Mouse (Mus musculus): ENCODE measurements around the gene Syt17. TPM values are rescaled to one million over a fixed set of nuclear protein-coding genes. Genes with fewer than 3 reads are reported as not detected.

The Syt17 gene
- polyA plus RNA-seq, 1 experiment from 2014 or later, result 1.6 TPM

- ATAC-seq (ENCODE audit: insufficient number of reproducible peaks, insufficient read depth, low FRiP score, low read depth), result no peak
- H3K36me3 ChIP-seq (ENCODE audit: control insufficient read depth, insufficient read depth, low read length), result no peaks in the 10 kb centered on the region
- WGBS, result 35% methylated on average over 4 of the region's 4 CpGs
These were observed 5.7 kb upstream of the Syt17 start for GRCm38 (mm10) chr7:118453722-118454121.

GRCm38 (mm10) chr7:118452940-118453339, 4.9 kb upstream of the Syt17 start:
- Histone ChIP-seq H3K4me2 (ENCODE audit: low read length) (no peak overlapping the region), H3K36me3 (ENCODE audit: control insufficient read depth, insufficient read depth, low read length) (no peaks in the 10 kb centered on the region), H3K27ac (replicated peaks in 1 of 2; ENCODE audit: control insufficient read depth in 1 of 2, insufficient read depth in 1 of 2, low read depth in 2 of 2, low read length in 2 of 2) (no peak overlapping the region), H3K4me3 (ENCODE audit: control insufficient read depth in 1 of 2, insufficient read depth in 1 of 2, low read depth in 1 of 2, low read length in 2 of 2) (no peak overlapping the region), H3K9ac (ENCODE audit: low read length) (no peak overlapping the region), H3K27me3 (ENCODE audit: control insufficient read depth, insufficient read depth, low read length) (peaks cover 9% of the 10 kb centered on the region), H3K9me3 (ENCODE audit: control insufficient read depth, low read length) (no peaks in the 10 kb centered on the region), H3K4me1 (ENCODE audit: control insufficient read depth in 2 of 2, insufficient read depth in 2 of 2, low read length in 2 of 2) (peaks cover 5 to 6% of the 10 kb centered on the region in 2 experiments; a peak in 2 of 4 replicates)
- no peak for ATAC-seq (ENCODE audit: insufficient number of reproducible peaks, insufficient read depth, low FRiP score, low read depth)
- 20% methylated on average over 2 of the region's 2 CpGs for WGBS

More at GRCm38 (mm10) chr7:118453722-118454121, 5.7 kb upstream of the Syt17 start:
- Histone ChIP-seq H3K4me3 (ENCODE audit: control insufficient read depth in 1 of 2, insufficient read depth in 1 of 2, low read depth in 1 of 2, low read length in 2 of 2) (no peak overlapping the region), H3K9me3 (ENCODE audit: control insufficient read depth, low read length) (no peaks in the 10 kb centered on the region), H3K9ac (ENCODE audit: low read length) (no peak overlapping the region), H3K27me3 (ENCODE audit: control insufficient read depth, insufficient read depth, low read length) (peaks cover 4% of the 10 kb centered on the region; the same call in 1 of the 2 replicates), H3K4me2 (ENCODE audit: low read length) (no peak overlapping the region), H3K27ac (replicated peaks in 1 of 2; ENCODE audit: control insufficient read depth in 1 of 2, insufficient read depth in 1 of 2, low read depth in 2 of 2, low read length in 2 of 2) (no peak overlapping the region), H3K4me1 (ENCODE audit: control insufficient read depth in 2 of 2, insufficient read depth in 2 of 2, low read length in 2 of 2) (peaks cover 0 to 3% of the 10 kb centered on the region in 2 experiments; a peak in 1 of 4 replicates)

GRCm38 (mm10) chr7:118447291-118448133, 510 bp downstream of the Syt17 start:
- under 1% methylated on average over 64 of the region's 65 CpGs for WGBS
- no peak overlapping the region for H3K27ac ChIP-seq (replicated peaks in 1 of 2; ENCODE audit: control insufficient read depth in 1 of 2, insufficient read depth in 1 of 2, low read depth in 2 of 2, low read length in 2 of 2)

DNA sequence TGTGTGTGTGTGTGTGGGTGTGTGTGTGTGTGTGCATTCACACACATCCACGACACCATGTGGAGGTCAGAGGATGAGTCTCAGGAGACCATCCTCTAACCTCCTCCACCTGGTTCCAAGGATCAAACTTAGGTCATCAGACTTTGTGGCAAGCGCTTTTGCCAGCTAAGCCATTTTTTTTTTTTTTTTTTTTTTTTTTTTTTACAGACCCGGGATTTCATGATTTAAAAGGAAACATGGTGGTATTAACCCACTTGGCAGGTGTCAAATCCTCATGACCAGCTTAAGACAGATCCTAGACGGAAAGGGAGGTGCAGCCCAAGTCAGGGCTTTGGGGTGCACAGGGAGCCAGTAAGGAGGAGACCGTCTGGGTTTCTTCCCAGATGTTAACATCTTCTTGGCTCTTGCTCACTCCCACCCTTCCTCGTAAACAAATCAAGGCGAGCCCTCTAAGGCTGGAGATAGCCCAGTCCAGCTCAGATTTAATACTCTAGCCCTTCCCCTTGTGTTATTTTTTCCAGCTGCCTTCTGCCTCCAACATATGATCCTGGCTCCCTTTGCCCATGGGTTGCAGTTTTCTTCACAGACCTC, 4.0 kb downstream of the Syt17 start:
- H3K9ac ChIP-seq (ENCODE audit: low read length), result no peak overlapping the region
- H3K4me1 ChIP-seq (ENCODE audit: control insufficient read depth in 2 of 2, insufficient read depth in 2 of 2, low read length in 2 of 2), result peaks cover 10 to 17% of the 10 kb centered on the region in 2 experiments
- WGBS, result 50% methylated on average over 7 of the region's 7 CpGs
- no peaks in the 10 kb centered on the region for H3K36me3 ChIP-seq (ENCODE audit: control insufficient read depth, insufficient read depth, low read length)
- H3K4me3 ChIP-seq (ENCODE audit: control insufficient read depth in 1 of 2, insufficient read depth in 1 of 2, low read depth in 1 of 2, low read length in 2 of 2), result no peak overlapping the region
- no peak for ATAC-seq (ENCODE audit: insufficient number of reproducible peaks, insufficient read depth, low FRiP score, low read depth)
- peaks cover 44% of the 10 kb centered on the region for H3K27me3 ChIP-seq (ENCODE audit: control insufficient read depth, insufficient read depth, low read length)
- no peaks in the 10 kb centered on the region for H3K9me3 ChIP-seq (ENCODE audit: control insufficient read depth, low read length)
- no peak overlapping the region for H3K4me2 ChIP-seq (ENCODE audit: low read length)
- no peak overlapping the region for H3K27ac ChIP-seq (replicated peaks in 1 of 2; ENCODE audit: control insufficient read depth in 1 of 2, insufficient read depth in 1 of 2, low read depth in 2 of 2, low read length in 2 of 2)

More at GRCm38 (mm10) chr7:118447291-118448133, 510 bp downstream of the Syt17 start:
- Histone ChIP-seq H3K4me3 (ENCODE audit: control insufficient read depth in 1 of 2, insufficient read depth in 1 of 2, low read depth in 1 of 2, low read length in 2 of 2) (peak overlapping the region; percentile 51 to 62), H3K9me3 (ENCODE audit: control insufficient read depth, low read length) (no peaks in the 10 kb centered on the region), H3K27me3 (ENCODE audit: control insufficient read depth, insufficient read depth, low read length) (peaks cover 48% of the 10 kb centered on the region), H3K4me1 (ENCODE audit: control insufficient read depth in 2 of 2, insufficient read depth in 2 of 2, low read length in 2 of 2) (peaks cover 10 to 17% of the 10 kb centered on the region in 2 experiments), H3K4me2 (ENCODE audit: low read length) (peak overlapping the region; percentile 98), H3K36me3 (ENCODE audit: control insufficient read depth, insufficient read depth, low read length) (no peaks in the 10 kb centered on the region), H3K9ac (ENCODE audit: low read length) (peak overlapping the region; percentile 63)
- ATAC-seq (ENCODE audit: insufficient number of reproducible peaks, insufficient read depth, low FRiP score, low read depth), result 0 out of 2 replicates have a peak, but pooled peaks have one; percentile 26

DNA sequence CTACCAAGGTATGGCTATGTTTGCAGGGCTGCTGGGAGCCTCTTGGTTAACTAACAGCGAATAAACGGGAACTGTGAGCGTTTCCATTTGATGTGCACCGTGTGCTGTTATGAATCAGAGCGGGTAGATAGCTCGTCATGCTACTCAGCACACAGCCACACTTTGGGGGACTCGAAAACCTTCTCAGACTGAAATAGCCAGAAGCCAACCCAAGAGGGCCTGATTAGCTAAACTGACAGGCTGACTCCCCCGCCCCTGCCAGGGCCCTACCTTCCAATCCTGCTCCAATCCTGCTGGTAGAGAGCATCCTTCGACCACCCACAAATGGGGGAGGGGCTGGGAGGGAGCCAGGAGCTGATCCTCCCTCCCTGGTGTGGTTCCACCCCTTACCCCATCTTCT, 4.7 kb downstream of the Syt17 start:
- Histone ChIP-seq H3K36me3 (ENCODE audit: control insufficient read depth, insufficient read depth, low read length) (no peaks in the 10 kb centered on the region), H3K4me3 (ENCODE audit: control insufficient read depth in 1 of 2, insufficient read depth in 1 of 2, low read depth in 1 of 2, low read length in 2 of 2) (no peak overlapping the region), H3K9ac (ENCODE audit: low read length) (no peak overlapping the region), H3K9me3 (ENCODE audit: control insufficient read depth, low read length) (no peaks in the 10 kb centered on the region), H3K27me3 (ENCODE audit: control insufficient read depth, insufficient read depth, low read length) (peaks cover 43% of the 10 kb centered on the region), H3K27ac (replicated peaks in 1 of 2; ENCODE audit: control insufficient read depth in 1 of 2, insufficient read depth in 1 of 2, low read depth in 2 of 2, low read length in 2 of 2) (no peak overlapping the region), H3K4me1 (ENCODE audit: control insufficient read depth in 2 of 2, insufficient read depth in 2 of 2, low read length in 2 of 2) (peaks cover 10 to 17% of the 10 kb centered on the region in 2 experiments), H3K4me2 (ENCODE audit: low read length) (peak overlapping the region; percentile 35; the same call in 1 of the 2 replicates)
- WGBS, result 5% methylated on average over 9 of the region's 9 CpGs
- no peak for ATAC-seq (ENCODE audit: insufficient number of reproducible peaks, insufficient read depth, low FRiP score, low read depth)

GRCm38 (mm10) chr7:118441535-118441934, 6.5 kb downstream of the Syt17 start:
- Histone ChIP-seq H3K4me2 (ENCODE audit: low read length) (no peak overlapping the region), H3K27ac (replicated peaks in 1 of 2; ENCODE audit: control insufficient read depth in 1 of 2, insufficient read depth in 1 of 2, low read depth in 2 of 2, low read length in 2 of 2) (no peak overlapping the region), H3K36me3 (ENCODE audit: control insufficient read depth, insufficient read depth, low read length) (no peaks in the 10 kb centered on the region), H3K4me1 (ENCODE audit: control insufficient read depth in 2 of 2, insufficient read depth in 2 of 2, low read length in 2 of 2) (peaks cover 0 to 4% of the 10 kb centered on the region in 2 experiments; a peak in 1 of 4 replicates), H3K27me3 (ENCODE audit: control insufficient read depth, insufficient read depth, low read length) (peaks cover 31% of the 10 kb centered on the region), H3K9ac (ENCODE audit: low read length) (no peak overlapping the region), H3K9me3 (ENCODE audit: control insufficient read depth, low read length) (no peaks in the 10 kb centered on the region), H3K4me3 (ENCODE audit: control insufficient read depth in 1 of 2, insufficient read depth in 1 of 2, low read depth in 1 of 2, low read length in 2 of 2) (no peak overlapping the region)
- WGBS, result 65% methylated on average over 6 of the region's 6 CpGs
- no peak for ATAC-seq (ENCODE audit: insufficient number of reproducible peaks, insufficient read depth, low FRiP score, low read depth)

GRCm38 (mm10) chr7:118437101-118437802, 10.8 kb downstream of the Syt17 start:
- H3K4me2 ChIP-seq (ENCODE audit: low read length), result no peak overlapping the region
- peaks cover 4% of the 10 kb centered on the region; the same call in 1 of the 2 replicates for H3K27me3 ChIP-seq (ENCODE audit: control insufficient read depth, insufficient read depth, low read length)
- H3K9me3 ChIP-seq (ENCODE audit: control insufficient read depth, low read length), result no peaks in the 10 kb centered on the region
- H3K9ac ChIP-seq (ENCODE audit: low read length), result no peak overlapping the region
- no peak overlapping the region for H3K27ac ChIP-seq (replicated peaks in 1 of 2; ENCODE audit: control insufficient read depth in 1 of 2, insufficient read depth in 1 of 2, low read depth in 2 of 2, low read length in 2 of 2)
- H3K4me1 ChIP-seq (ENCODE audit: control insufficient read depth in 2 of 2, insufficient read depth in 2 of 2, low read length in 2 of 2), result no peaks in the 10 kb centered on the region
- no peak overlapping the region for H3K4me3 ChIP-seq (ENCODE audit: control insufficient read depth in 1 of 2, insufficient read depth in 1 of 2, low read depth in 1 of 2, low read length in 2 of 2)
- H3K36me3 ChIP-seq (ENCODE audit: control insufficient read depth, insufficient read depth, low read length), result no peaks in the 10 kb centered on the region
- no peak for ATAC-seq (ENCODE audit: insufficient number of reproducible peaks, insufficient read depth, low FRiP score, low read depth)
- WGBS, result 56% methylated on average over 7 of the region's 7 CpGs
